Comparison of ENCODE assay signal across 8 mouse cellular contexts in the genomic region with DNA sequence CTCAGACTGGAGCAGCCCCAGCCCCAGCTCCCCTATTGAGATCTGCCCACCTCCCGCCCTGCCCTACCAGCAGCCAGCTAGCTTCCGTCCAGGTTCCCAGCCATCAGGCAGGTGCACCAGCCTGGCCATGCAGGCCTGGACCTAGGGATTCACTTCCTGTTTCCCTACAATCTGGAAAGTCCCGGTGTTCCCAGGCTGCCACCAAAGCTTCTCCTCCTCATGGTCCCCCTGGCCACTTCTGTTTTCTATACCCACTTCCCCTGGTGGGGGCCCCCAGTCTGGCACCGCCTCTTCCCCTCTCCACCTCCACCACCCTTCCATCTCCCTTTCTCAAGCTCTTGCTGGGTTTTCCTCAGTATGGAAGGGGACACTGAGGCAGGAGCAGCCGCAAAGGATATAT. TPM values are rescaled to one million over a fixed set of nuclear protein-coding genes. Genes with fewer than 3 reads are reported as not detected.
DNase-seq lines count a peak whose midpoint lies in the region; ATAC-seq and TF ChIP-seq lines count a peak whose summit lies in the region.

Sbno2 (minus strand) TSS at position 112 of the 400 bp plus-strand sequence.

- H3K9ac ChIP-seq in heart, embryonic 11.5 days (ENCODE audit: low read depth, low read length): no peak within 1 kb of the TSS
- peak within 1 kb of the TSS; percentile 30; the same call in 1 of the 2 replicates for H3K9ac ChIP-seq in ES-E14 (ENCODE audit: insufficient read depth, low read depth, low read length, poor library complexity, severe bottlenecking)
- H3K9ac ChIP-seq in forebrain, embryonic 16.5 days (replicated peaks; ENCODE audit: low read depth, low read length): no peak within 1 kb of the TSS
- H3K9ac ChIP-seq in midbrain, embryonic 16.5 days (ENCODE audit: low read depth, low read length): no peak within 1 kb of the TSS

- no peaks in the 10 kb centered on the region for H3K9me3 ChIP-seq in heart, embryonic 11.5 days (replicated peaks; ENCODE audit: control insufficient read depth, low read length)
- no peaks in the 10 kb centered on the region for H3K9me3 ChIP-seq in ES-E14 (ENCODE audit: control insufficient read depth, insufficient read depth, low read depth, low read length)
- no peaks in the 10 kb centered on the region for H3K9me3 ChIP-seq in forebrain, embryonic 16.5 days (ENCODE audit: control insufficient read depth, low read length)
- H3K9me3 ChIP-seq in midbrain, embryonic 16.5 days (replicated peaks; ENCODE audit: control insufficient read depth, low read length, poor library complexity, severe bottlenecking): no peaks in the 10 kb centered on the region

- no peak for ATAC-seq in heart, embryonic 11.5 days (replicated peaks; ENCODE audit: insufficient number of reproducible peaks, low FRiP score, low TSS enrichment)
- ATAC-seq in forebrain, embryonic 16.5 days: no peak
- ATAC-seq in midbrain, embryonic 16.5 days: no peak

- H3K4me1 ChIP-seq in heart, embryonic 11.5 days (ENCODE audit: control insufficient read depth, insufficient read depth, low read length): peaks cover 19% of the 10 kb centered on the region
- H3K4me1 ChIP-seq in ES-E14 (ENCODE audit: control insufficient read depth in 2 of 2, insufficient read depth in 2 of 2, low read length in 2 of 2, poor library complexity in 1 of 2): peaks cover 0 to 22% of the 10 kb centered on the region in 2 experiments; a peak in 2 of 4 replicates
- H3K4me1 ChIP-seq in forebrain, embryonic 16.5 days (replicated peaks; ENCODE audit: control insufficient read depth, insufficient read depth, low read length): peaks cover 13% of the 10 kb centered on the region
- peaks cover 11% of the 10 kb centered on the region for H3K4me1 ChIP-seq in midbrain, embryonic 16.5 days (ENCODE audit: control insufficient read depth, insufficient read depth, low read length)

- DNase-seq in heart, adult 8-10 months (ENCODE audit: low spot score): no peak
- DNase-seq in ES-E14 (ENCODE audit: low read depth, low spot score): no peak
- no peak for DNase-seq in left cerebral cortex, adult 8-10 months (ENCODE audit: low spot score in 2 of 2)
- DNase-seq in retina, embryonic 14.5 days (ENCODE audit: low spot score): no peak
- DNase-seq in frontal cortex, postnatal 25 days (ENCODE audit: low spot score in 2 of 2): no peak

- no peak within 1 kb of the TSS for H3K4me2 ChIP-seq in heart, embryonic 11.5 days
- H3K4me2 ChIP-seq in forebrain, embryonic 16.5 days (ENCODE audit: low read length): no peak within 1 kb of the TSS
- no peak within 1 kb of the TSS for H3K4me2 ChIP-seq in midbrain, embryonic 16.5 days (ENCODE audit: low read length)

- no peak within 1 kb of the TSS for H3K27ac ChIP-seq in heart, embryonic 11.5 days (ENCODE audit: low read depth, low read length)
- H3K27ac ChIP-seq in ES-E14 (ENCODE audit: insufficient read depth, low read depth, low read length, poor library complexity, severe bottlenecking): no peak within 1 kb of the TSS
- no peak within 1 kb of the TSS for H3K27ac ChIP-seq in forebrain, embryonic 16.5 days (ENCODE audit: low read length)
- no peak within 1 kb of the TSS for H3K27ac ChIP-seq in midbrain, embryonic 16.5 days (ENCODE audit: low read length)

- H3K36me3 ChIP-seq in heart, embryonic 11.5 days (ENCODE audit: control insufficient read depth, insufficient read depth, low read length): no peaks in the 10 kb centered on the region
- H3K36me3 ChIP-seq in ES-E14 (ENCODE audit: control insufficient read depth, insufficient read depth, low read length, poor library complexity, severe bottlenecking): no peaks in the 10 kb centered on the region
- H3K36me3 ChIP-seq in forebrain, embryonic 16.5 days (ENCODE audit: control insufficient read depth, insufficient read depth): no peaks in the 10 kb centered on the region
- no peaks in the 10 kb centered on the region for H3K36me3 ChIP-seq in midbrain, embryonic 16.5 days (ENCODE audit: control insufficient read depth, insufficient read depth, low read length)

- WGBS in heart, embryonic 11.5 days (ENCODE audit: insufficient replicate concordance): 62% methylated on average over 5 of the region's 5 CpGs
- 64% methylated on average over 5 of the region's 5 CpGs for WGBS in forebrain, embryonic 16.5 days
- WGBS in midbrain, embryonic 16.5 days: 76% methylated on average over 5 of the region's 5 CpGs

- H3K4me3 ChIP-seq in heart, embryonic 11.5 days (ENCODE audit: low read depth, low read length): no peak within 1 kb of the TSS
- peak within 1 kb of the TSS; percentile 23 to 38; a peak in 1 of 4 replicates for H3K4me3 ChIP-seq in ES-E14 (ENCODE audit: insufficient read depth in 1 of 2, low read depth in 1 of 2, low read length in 2 of 2, poor library complexity in 1 of 2, severe bottlenecking in 1 of 2)
- H3K4me3 ChIP-seq in forebrain, embryonic 16.5 days (replicated peaks; ENCODE audit: low read length): no peak within 1 kb of the TSS
- H3K4me3 ChIP-seq in midbrain, embryonic 16.5 days (ENCODE audit: low read depth, low read length): no peak within 1 kb of the TSS

- in situ Hi-C loops in ES-E14 (cut with MboI; ENCODE audit: low sequenced_read_pairs in 2 of 2, unreplicated experiment in 2 of 2): loop anchor here in 1 of 2 experiments (25.0 kb wide), 1 partner anchor 118 kb away; the partner anchor contains the start of genes Abca7, Cnn2 and Tmem259

- H3K27me3 ChIP-seq in heart, embryonic 11.5 days (ENCODE audit: control insufficient read depth, insufficient read depth, low read length): no peaks in the 10 kb centered on the region
- H3K27me3 ChIP-seq in forebrain, embryonic 16.5 days (replicated peaks; ENCODE audit: control insufficient read depth, insufficient read depth, low read length): no peaks in the 10 kb centered on the region
- no peaks in the 10 kb centered on the region for H3K27me3 ChIP-seq in midbrain, embryonic 16.5 days (ENCODE audit: control insufficient read depth, insufficient read depth, low read depth, low read length)

TF ChIP-seq in ES-E14, 5 proteins besides CTCF, POLR2A, EP300 and RAD21:
- no peak for TF ChIP-seq HCFC1 (IDR thresholded peaks at IDR 0.05; ENCODE audit: borderline replicate concordance, insufficient read depth, low read length)
- TF ChIP-seq MAFK (IDR thresholded peaks at IDR 0.05; ENCODE audit: insufficient read depth, low read depth, low read length): no peak
- no peak for TF ChIP-seq ZC3H11A (IDR thresholded peaks at IDR 0.05; ENCODE audit: borderline replicate concordance, low read depth, low read length)
- no peak for TF ChIP-seq ZNF384 (IDR thresholded peaks at IDR 0.05; ENCODE audit: low read depth, low read length)
- TF ChIP-seq CHD2 (IDR thresholded peaks at IDR 0.05; ENCODE audit: low read depth, low read length): no peak
TF ChIP-seq in ES-E14: peak in this region for 0.

RNA-seq across cellular contexts. Expression of gene Sbno2, which starts in this region (rescaled TPM):
- total RNA-seq in heart, adult 8-10 months (2022): 10 to 100 TPM in 3 of 4 experiments, 1 to 10 TPM in 1; 9.5 to 12.0 (median 11.1) TPM
- polyA plus RNA-seq in heart, embryonic 11.5 days (2014; fragmentation: Nextera tagmentation; extraction: Ambion mirVana): 8.4 and 9.6 TPM in 2 replicates
- 36.6 and 49.3 TPM in 2 replicates for total RNA-seq in ES-E14 (2012; rRNA removed)
- 13.1 and 14.9 TPM in 2 replicates for polyA plus RNA-seq in forebrain, embryonic 16.5 days (2015; fragmentation: Nextera tagmentation; extraction: Ambion mirVana)
- total RNA-seq in left cerebral cortex, adult 8-10 months (2022): 10 to 100 TPM; 16.2 to 32.0 (median 20.3) TPM
- 11.6 and 12.5 TPM in 2 replicates for polyA plus RNA-seq in midbrain, embryonic 16.5 days (2015; fragmentation: Nextera tagmentation; extraction: Ambion mirVana)

Comparison
In these comparisons a context has a peak if more than half of its experiments do, and no peak if none do; other contexts are left out.
1. H3K4me3 ChIP-seq: peak in ES-E14 (2 of 2); none in heart, embryonic 11.5 days (single experiment), forebrain, embryonic 16.5 days (single experiment) and midbrain, embryonic 16.5 days (single experiment).